Mouse (Mus musculus) lung, postnatal 0 days (tissue): ENCODE data around the gene Yars.

Experiments used
- CTCF ChIP-seq: IDR thresholded peaks from 2 replicates; pipeline ENCODE4 v1.5.1; 2016; ENCODE audit warnings: antibody characterized with exemption, mild to moderate bottlenecking
- EP300 ChIP-seq: IDR thresholded peaks from 2 replicates; pipeline ENCODE4 v1.6.1; 2016; ENCODE audit warnings: antibody characterized with exemption, mild to moderate bottlenecking, control low read depth

DNA sequence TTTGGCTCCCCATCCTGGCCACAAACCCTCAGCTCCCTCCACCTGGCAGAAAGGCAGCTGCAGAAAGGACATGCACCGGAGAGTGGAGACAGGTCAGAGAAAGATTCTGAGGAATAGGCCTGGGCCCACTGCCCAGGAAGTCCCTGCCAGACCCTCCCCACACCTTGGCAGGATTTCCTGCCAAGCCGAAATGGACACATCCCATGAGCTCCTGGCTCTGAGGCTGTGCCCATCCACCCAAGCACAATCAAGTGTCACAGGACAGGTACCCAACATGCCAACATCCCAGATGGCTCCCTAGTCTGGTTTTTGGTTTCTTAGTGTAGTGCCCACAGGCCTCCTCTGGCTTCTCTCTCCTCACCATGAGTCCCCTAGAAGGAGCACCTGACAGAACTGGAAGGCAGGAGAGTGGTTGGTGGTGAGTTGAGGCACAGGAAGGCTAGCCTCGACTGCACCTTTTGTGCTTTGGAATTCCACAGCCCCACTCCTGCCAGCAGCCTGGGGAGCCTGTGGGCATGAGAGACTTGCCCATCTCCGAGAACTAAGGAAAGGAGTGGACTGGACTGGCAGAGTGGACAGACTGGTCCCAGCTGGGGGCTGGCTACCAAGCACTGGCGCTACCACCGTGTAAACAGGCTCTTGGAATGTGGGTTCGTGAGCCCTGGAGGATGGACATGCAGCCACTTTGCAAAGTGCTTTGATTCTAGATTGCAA is 31.0 kb downstream of the Yars start:
- TF ChIP-seq CTCF (no peak), EP300 (no peak)
